Mouse (Mus musculus) heart, adult 18-20 months (tissue): Measurements from ENCODE around the gene 2210408I21Rik. TPM values are rescaled to one million over a fixed set of nuclear protein-coding genes. Genes with fewer than 3 reads are reported as not detected.

Experiments
- DNase-seq, 2 experiments: peaks; one replicate each; pipeline ENCODE4 v3.0.0; 2021 to 2022; ENCODE audit warnings: mixed read lengths in 1 of 2
- total RNA-seq, 2 experiments: library from RNA; stranded (reverse); gene quantifications; 2 replicates each; pipeline ENCODE4 v1.2.3; 2021

2210408I21Rik gene
- total RNA-seq, 2 experiments from 2014 or later, result 5.0 TPM

DNA sequence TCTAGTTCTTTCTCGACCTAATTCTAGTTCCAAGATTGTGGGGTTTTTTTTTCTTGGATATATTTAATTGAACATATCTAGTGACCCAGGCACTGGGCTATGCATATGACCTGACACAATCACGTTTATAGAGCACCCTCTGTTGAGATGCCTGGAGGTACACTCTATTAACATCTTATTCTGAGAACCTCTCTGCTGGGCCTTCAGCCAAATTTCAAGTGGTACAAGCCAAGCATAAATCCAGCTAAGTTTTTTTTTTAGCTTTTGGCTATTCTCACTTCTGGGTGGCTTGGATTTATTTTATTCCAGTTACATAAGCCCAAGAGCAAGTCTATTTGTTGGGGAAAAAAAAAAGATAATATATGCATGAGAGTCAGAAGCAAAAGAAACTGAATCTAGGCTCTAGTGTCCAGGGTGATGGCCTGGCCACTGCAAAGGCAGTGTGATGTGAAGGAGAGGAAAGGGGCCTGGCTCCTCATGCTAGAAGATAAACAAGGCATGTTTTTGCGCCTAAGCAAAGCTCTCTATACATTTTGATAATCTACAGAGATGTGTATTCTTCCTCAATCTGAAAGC lies 139.9 kb downstream of the 2210408I21Rik start:
- peak; percentile 47 to 57 for DNase-seq

DNA sequence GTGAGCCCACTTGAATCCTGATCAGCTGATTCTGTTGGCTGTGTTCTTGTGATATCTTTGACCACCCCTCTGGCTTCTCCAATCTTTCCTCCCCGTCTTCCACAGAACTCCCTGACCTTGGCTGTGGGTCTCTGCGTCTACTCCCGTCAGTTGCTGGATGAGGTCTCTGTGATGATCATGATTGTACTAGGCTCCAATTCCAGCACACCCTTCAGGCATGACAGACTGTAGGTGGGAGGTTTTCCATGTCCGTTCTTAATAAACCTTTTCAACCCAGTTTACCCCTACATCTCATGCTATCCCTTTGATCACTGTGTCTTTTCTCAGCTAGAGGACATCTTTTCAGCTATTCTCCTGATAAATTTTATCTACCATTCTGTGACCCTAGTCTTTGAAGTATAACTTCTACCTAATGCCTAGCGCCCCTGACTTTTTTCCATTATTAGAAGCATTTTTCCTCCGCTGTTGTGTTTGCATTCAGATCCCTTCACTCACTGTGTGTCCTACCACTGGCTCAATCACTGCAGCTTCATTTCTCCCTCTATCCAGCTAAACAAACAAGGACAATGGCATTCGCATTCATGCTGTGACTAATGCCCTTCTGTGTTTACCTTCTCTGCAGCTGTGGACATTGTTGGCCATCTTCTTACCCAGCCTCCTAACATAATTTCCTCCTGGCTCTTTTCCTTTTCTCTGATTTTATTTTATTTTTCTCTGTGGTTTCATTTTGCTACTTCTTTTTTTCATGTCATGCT lies 143.5 kb downstream of the 2210408I21Rik start:
- no peak for DNase-seq

DNA sequence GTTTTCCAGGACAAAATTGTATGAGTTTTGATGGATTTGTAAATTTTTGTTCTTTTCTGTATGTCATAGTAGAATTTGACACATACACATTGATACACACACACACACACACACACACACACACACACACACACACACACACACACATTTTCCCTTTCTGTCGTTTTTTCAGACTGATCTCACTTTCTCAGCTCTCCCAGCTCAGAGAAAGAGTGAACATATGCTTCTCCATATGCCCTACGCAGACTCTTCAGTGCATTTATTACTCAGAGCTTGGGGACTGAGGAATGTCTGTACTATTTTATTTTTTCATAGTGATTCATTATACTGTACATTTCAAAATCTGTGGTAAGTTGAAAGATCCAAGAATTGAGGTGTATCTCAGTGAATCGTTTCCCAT lies 160.2 kb downstream of the 2210408I21Rik start:
- DNase-seq, result no peak

DNA sequence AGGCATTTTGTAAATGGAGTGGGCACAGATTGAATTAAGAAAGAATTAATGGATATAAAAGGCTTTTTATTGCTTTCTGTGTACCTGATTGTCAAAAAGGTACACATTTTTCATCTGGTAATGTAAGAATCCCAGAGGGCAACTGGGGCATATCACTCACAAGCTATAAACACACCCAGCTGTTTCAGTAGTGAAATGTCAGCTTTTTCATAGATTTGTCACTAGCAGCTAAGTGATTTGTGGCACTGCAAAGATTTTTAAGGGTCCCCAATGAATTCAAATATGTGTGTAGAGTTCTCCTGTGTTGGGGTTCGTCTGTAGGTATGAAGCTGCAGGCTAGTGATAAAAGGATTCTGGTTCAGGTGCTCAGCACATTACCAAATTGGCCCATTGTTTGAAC lies 188.8 kb downstream of the 2210408I21Rik start:
- no peak for DNase-seq

DNA sequence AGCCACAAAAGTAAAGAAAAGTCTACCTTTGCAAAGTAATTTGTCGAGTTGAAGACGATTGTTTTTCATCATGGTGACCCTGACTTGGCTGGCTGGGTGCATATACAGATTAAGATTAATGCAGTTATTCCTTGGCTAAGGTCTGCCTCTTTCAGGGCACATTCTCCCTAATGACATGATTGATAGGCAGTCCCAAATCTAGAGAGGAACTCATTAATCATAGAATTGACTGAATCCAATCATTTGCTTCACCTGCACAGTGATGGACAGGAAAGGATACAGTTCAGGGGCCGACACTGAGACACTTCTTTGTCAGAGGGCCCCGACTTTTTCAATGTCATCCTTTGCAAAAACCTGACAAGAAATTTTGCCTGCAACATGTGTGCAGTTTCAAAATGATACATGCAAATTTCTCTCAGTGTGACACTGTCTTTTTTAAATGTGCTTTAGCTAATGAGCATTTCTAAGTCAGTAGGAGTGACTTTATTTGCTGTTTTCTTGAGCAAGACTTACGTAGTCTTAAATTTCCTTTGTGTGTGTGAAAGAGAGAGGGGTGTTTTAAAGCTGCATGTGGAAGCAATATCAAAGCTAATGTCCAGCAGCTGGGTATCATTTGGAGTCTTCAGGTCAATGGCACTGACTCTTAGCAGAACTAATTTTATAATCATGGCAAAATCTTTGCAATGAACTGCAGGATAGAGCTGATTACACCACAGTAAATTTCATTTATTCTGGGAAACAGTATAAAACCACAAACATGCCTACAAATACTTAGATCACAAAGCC lies 191.0 kb downstream of the 2210408I21Rik start:
- no peak for DNase-seq

DNA sequence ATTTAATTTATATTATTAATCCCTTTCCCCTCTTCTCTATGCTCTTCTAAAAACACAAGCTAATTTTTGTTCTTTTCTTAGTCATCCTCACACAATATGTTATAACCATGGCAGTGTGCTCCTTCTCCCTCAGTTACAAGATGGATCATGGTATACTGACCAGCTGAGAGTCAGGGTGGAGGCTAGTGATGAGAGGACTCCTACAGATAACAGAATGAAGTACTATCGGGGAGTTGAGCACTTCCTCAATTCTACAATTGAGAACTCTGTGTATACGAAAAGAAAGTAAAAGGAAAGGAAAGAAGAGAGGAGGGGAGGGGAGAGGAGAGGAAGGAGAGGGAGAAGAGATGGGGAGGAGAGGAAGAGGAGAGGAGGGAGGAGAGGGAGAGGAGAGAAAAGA lies 206.8 kb downstream of the 2210408I21Rik start:
- no peak for DNase-seq

DNA sequence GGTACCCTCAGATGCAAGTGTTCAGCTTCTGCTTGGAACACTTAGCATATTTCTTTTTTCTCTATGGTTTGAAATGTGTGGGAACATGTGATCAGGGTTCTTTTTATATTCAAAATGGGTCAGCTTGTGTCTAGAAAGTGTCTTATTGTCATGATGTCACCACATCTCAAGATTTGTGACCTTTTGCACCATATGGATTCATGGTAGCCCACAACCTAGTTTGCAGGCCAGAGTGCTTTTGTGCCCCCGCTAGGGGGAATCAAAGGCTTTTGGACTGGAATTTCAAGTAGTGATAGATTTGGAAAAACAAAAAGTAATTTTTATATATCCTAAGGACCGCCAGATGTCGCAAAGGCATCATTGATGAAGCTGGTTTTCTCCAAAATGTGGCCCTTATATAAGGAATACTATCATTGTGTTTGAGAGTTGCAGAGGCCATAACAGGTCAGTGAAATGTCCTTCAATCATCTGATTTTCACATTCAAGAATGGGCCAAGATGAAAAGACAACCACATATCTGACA lies 250.2 kb downstream of the 2210408I21Rik start:
- no peak for DNase-seq

DNA sequence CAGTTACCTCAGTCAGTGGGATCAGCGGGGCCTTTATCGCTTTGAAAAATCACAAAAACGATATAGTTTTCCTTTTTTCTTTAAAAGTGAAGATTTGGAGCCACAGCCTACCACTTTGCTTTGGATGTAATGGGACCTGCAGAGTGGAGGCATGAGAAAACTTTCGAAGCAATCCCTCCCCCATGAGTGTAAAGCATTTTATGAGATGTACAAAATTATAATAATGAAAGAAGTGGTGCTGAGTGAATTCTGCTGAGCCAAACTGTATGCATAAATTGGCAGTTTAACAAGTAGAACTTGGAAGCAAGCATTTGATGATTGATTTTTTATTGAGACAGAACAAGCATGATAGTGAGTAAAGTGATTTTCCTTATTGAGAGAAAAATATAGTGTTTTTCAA lies 250.7 kb downstream of the 2210408I21Rik start:
- DNase-seq, result no peak

DNA sequence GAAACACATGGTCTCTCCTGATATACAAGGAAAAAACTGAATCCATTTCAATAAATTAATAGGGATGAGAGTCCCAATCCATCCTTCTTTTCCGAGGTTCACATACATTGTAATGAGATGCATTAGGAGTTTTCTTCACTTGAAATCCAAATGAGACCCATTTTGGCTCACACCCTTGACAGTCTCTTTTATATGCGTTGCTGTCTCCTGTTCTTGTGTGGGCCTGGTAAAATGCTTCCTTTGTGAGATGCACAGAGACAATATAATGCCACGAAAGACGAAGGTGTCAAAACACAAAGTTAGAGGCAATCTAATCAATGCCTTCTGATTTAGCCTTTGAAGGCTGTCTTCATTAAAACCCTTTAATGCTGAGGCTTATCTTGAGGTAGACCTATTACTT lies 252.8 kb downstream of the 2210408I21Rik start:
- DNase-seq, result no peak

DNA sequence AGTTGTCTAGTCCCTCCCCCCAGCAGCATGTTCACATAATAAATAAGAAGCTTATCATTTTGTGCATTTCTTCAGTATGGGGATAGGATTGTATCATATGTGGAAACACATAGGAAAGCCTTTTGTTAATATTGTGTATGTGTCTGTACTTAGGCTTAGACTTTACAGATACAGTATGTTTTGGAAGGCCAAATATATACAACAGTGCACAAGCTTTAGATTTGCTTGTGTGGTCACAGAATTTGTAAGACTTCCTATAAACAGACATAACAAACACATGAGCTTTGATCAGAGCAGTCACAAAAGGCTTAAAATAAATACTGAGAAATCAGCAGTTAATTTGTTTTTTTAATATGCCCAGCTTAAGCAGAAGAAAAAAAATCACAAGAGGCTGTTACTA lies 253.9 kb downstream of the 2210408I21Rik start:
- DNase-seq, result no peak

DNA sequence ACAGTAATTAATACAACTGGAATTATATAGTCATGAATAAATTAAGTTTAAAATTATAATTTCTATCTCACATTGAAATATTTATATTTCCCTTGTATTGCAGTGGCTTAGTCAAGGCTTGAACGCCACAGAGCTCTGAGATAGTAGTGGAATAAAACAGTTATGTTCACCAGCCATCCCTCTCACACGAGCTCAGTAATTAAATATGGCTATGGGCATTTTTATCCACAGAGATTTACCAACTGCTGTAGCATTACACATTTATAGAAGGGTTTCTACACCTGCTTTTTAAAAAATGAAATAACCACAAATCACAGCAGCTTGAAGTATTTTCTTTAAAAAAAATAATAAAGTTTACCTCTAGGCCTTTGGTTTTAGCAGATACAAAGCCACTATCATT lies 261.0 kb downstream of the 2210408I21Rik start:
- no peak for DNase-seq

DNA sequence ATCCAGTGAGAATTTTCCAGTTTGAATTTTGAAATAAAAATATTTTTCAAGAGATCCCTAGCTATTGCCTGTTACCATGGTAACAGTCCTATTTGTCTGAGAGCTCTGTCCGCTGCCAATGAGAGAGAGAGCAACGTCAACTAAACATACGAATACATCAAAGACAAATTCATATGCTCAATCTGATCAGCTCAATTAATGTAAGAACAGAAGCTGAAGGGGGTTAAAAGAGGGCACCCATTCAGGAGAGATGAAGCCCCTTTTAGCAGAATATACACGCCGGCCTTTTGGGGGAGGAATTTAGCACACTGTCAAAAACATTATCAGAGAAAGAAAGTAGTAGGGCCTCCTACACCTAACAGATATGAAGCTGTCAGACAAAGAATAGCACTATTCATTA lies 261.6 kb downstream of the 2210408I21Rik start:
- DNase-seq, result no peak

DNA sequence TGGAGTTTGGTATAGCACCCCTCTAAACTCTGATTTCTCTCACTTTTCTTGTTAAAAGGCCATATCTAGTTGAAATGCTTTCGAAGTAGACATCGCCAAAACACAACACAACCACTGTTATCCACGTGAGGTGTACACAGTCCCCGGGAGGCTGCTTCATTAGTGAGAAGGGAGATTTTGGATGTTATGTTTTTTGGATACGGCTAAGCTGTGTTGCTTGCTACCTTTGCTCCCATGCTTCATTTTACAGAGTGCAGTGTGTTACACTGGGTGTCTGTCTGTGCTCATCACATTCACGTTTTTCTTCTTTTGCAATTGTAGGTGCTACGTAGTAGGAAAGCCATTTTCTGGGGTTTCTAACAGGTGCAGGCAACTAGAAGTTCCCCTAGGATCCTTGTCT lies 262.3 kb downstream of the 2210408I21Rik start:
- no peak for DNase-seq

DNA sequence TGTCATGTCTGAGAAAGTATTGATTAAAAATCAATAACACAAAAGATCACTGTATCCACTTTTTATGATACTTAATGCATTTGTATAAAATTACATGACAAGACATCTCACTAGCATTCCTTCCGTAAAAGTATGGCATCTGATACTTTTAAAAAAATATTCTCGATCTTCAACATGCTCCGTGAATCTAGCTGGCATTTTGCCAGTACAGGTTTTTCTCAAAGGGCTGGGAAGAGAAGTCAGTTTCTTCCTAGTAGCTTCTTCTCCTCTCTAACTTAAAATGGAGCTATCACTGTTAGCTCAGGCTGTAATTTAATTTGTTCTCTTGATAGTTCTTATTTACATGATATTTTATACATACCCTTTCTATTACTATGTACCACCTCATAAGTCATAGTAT lies 263.1 kb downstream of the 2210408I21Rik start:
- no peak for DNase-seq

DNA sequence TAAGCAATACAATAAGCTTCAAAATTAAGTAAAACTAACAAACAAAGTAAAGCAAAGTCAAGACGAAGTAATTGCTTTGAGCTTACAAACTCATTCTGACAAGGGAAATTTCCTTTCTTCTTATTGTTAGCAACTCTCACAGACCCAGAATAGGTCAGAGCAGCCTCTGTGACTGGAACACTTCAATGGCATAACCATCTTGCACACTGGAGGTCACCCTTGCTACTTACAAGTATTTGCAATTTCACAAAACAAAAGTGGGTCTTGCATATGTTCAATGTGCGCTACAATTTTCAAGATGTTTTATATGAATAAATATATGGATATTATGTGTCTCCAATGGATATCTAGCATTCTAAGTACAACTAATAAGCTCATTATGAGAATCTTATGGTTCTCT lies 265.4 kb downstream of the 2210408I21Rik start:
- DNase-seq, result no peak

DNA sequence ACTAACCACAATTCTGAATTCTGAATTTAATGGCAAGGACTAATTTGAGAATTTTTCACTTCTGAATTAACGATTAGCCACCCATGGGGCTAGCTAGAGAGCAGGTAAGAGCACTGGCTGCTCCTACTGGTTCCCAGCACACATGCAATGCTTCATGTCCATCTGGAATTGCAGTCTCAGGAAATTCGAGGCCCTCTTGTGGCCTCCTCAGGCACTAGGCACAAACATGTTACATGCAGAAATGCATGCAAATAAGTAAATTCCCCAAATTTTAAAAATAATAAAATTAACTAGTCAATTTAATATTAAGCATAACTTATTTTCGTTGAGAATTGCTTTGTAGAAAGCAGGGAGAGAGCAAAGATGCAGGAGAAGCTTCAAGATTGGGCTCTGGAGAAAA lies 273.2 kb downstream of the 2210408I21Rik start:
- no peak for DNase-seq

DNA sequence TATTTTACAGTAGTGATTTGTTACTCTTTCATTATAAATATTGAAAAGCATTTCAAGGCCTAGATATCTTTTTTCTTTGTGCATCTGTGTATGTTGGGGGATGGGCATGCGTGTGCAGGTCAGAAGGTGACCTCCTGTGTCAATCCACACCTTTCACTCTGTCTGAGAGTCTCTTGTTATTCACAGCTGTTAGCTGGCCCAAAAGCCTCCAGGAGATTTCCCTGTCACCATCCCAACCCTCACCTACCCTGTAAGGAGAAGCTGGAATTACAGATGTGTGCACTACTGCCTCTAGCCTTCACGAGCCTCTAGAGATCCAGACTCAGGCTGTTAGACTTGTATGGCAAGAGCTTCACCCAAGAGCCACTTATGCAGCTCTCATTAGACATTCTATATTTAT lies 274.5 kb downstream of the 2210408I21Rik start:
- no peak for DNase-seq

DNA sequence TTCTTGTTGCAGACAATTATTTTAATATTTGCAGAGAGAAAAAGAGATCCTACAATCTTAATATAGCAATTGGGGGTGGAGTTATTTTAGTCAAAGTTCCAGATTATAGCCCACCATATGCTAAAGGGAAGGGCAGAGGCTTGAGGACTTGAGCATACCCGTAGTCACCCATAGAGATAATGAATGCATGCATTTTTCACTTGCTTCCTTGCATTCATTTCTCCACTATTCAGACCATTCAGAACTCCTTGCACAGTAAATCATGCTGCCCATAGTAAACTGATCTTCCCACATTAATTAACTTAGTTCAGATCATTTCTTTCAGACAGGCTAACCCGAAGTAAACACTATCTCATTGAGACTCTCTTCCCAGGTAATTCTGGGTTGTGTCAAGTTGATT lies 277.5 kb downstream of the 2210408I21Rik start:
- DNase-seq, result no peak

DNA sequence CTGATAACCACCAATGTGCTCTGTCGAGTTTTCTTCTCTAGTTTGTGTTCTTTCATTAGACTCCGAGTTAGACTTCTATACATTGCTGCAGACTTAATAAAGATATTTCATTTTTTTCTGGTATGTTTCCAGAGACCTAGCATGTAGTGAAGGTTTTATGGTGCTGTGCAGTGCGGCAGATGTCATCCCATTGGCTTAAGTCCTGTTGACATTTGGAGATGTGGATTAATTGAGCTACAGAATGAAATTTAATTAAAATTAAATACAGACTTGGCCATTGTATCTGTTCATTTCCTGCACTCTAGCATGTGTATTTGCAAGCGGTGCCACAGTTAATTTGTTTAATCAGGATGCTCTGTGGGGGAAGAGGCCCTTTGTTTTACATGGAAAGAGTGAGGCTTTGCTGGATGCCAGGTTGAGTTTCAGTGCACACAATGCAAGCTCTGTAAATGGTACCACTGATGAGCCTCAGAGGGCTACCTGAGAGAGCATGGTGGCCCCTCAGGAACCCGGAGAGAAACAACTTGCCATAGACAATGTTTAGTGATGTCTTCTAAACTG lies 314.7 kb downstream of the 2210408I21Rik start:
- DNase-seq, result no peak

DNA sequence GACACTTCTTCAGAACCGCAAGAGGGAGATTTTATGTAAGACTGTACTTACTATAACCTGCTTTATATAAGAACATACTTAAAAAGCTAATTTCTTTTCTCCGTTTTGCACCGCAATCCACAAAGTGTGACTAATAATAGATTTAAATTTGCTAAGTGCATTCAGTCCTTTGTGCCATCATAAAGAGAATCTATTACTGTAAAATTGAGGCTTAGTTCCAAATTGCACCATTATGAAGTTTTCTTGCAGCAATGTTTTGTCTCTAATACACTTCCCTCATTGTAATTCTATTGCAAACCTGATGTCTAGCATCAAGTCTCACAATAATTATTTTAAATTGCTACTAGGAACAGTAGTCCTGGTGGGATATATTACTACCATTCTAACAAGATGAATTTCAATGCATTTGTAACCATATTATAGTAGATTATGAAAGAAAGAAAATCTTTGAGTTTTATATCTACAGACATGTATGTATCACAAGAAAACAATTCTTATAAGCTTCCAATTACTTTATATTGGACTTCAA lies 334.8 kb downstream of the 2210408I21Rik start:
- DNase-seq, result no peak

DNA sequence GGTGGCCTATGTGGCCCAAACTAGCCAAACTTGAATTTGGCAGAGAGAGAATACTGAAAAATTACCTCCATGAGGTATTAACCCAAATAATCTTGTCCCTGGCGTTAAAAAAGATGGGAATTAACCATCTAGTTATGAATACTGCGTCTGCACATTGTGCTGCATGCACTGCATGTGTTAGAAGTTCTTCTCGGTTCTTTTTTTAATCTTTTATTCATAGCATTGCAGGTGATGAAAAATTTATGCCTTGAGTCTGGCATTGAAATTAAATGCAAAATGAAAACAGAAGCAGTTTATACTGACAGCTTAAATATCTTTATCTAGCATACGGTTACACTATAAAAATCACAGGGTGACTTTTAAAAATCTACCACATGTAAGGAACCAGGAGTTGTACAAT lies 341.1 kb downstream of the 2210408I21Rik start:
- DNase-seq, result no peak

DNA sequence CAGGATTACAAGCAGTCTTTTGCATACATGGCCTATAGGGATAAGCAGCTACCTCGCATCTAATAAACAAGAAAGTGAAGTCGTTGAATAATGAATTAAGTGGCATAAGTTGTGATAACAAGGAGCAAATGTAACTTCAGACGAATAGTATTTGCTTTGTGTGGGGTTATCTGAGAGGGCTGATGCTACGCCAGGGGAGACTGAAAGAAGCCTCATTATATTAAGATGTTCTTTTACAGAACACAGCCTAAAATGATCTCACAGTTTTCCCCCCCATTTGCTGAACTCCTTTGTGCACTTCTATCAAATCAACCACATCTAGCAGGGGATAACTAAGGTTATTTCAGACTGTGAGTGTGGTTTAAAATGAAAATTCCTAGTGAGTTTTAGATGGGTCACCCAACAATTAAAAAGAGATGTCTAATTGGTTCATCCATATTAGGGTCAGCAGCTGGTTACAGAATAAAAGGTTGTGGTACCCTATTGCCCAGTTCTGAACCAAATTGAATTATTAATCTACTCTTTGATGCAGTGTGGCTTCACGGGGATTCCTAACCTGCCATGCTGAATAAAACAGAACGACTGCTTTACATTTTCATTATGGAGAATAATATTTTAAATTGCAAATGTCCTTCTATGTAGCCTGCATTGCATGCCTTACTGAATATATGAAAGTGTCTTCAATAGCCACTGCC lies 343.2 kb downstream of the 2210408I21Rik start:
- DNase-seq, result no peak
